Mouse (Mus musculus) C3H10T1/2 (cell line): Measurements from ENCODE around the gene Cox20. TPM values are rescaled to one million over a fixed set of nuclear protein-coding genes. Genes with fewer than 3 reads are reported as not detected.

Experiments
- polyA plus RNA-seq, 2 experiments: library from polyadenylated mRNA; unstranded; fragments of >200 nt; fragmentation: generic; extraction: Trizol; gene quantifications; one replicate each; pipeline ENCODE4 v1.2.1; 2012; ENCODE audit warnings: missing spikeins in 2 of 2

The Cox20 gene
- polyA plus RNA-seq = 10 to 100 TPM; 26.5 to 54.2 TPM

GRCm38 (mm10) chr1:178318389-178319184, at the start of gene Cox20:
Gene Cox20, plus strand, starts transcription at chr1:178319130.

DNA sequence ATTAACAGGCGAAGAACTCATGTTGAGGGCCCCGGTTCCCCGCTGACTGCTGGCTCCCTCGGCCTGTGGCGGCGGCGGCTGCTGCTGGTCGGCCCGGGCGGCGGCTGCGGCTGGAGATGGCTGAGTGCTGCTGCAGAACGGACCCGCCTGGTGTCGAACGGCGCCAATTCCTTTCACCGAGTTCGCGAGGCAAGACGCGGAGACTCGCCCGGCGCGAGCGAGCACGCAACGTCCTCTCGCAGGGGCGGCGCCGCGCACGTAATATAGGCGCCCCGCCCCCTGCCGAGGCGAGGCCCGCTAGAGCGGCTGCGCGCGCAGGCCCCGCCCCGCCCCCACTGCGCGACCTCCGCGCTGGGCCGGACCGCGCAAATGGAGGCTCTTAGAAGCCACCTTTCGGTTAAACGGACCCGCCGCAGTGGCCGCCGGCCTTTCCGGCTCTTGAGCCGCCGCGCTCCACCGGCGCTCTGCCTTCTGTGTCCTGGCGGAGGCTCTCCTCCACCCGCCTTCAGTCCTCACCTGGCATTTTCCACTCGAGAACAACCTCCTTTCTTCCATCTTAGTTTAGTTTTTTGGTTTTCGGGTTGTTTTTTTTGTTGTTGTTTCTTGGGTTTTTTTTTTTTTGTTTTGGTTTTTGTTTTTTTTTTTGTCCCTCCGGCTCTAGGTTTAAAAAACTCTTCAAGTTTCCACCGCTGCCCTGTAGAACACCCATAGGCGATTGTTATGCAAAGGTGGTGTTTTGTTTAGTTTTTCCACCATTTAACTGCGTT, 18.8 kb downstream of the Cox20 start, which contains the start of gene Hnrnpu:
Gene Hnrnpu, minus strand, starts transcription at position 247 of the 767 bp plus-strand sequence.

Other genes starting within 250 kb of the Cox20 start
- 1 to 10 TPM; 1.7 to 4.8 TPM for gene Desi2, start 131.7 kb upstream of the Cox20 start, polyA plus RNA-seq
- 10 to 100 TPM; 13.6 to 71.5 TPM for gene Hnrnpu, start 18.7 kb downstream of the Cox20 start, polyA plus RNA-seq
- under 1 TPM; 0.06 to 0.27 TPM for gene Efcab2, start 87.0 kb downstream of the Cox20 start, polyA plus RNA-seq
- under 1 TPM; 0.36 to 0.64 TPM for gene Kif26b, start 210.0 kb downstream of the Cox20 start, polyA plus RNA-seq